Mouse (Mus musculus): ENCODE results near the gene Sesn2. TPM values are rescaled to one million over a fixed set of nuclear protein-coding genes. Genes with fewer than 3 reads are reported as not detected.

Sesn2 gene
- total RNA-seq, 2 experiments from 2014 or later = 3.7 to 5.8 TPM

Other genes with a start within 250 kb of the Sesn2 start
- 7.5 and 12.5 TPM in 2 replicates for gene Gmeb1, start 248.9 kb downstream of the Sesn2 start, total RNA-seq (2015; ENCODE audit: low replicate concordance)
- gene Gmeb1, start 248.9 kb downstream of the Sesn2 start, total RNA-seq (2017; ENCODE audit: low replicate concordance) = 10.3 and 12.5 TPM in 2 replicates
- gene Taf12, start 236.1 kb downstream of the Sesn2 start, total RNA-seq (2015; ENCODE audit: low replicate concordance) = 10.2 and 13.0 TPM in 2 replicates
- gene Taf12, start 236.1 kb downstream of the Sesn2 start, total RNA-seq (2017; ENCODE audit: low replicate concordance) = 8.9 and 18.8 TPM in 2 replicates
- not detected in 2 replicates for gene Rab42, start 207.1 kb downstream of the Sesn2 start, total RNA-seq (2015; ENCODE audit: low replicate concordance)
- not detected in 2 replicates for gene Rab42, start 207.1 kb downstream of the Sesn2 start, total RNA-seq (2017; ENCODE audit: low replicate concordance)
- 11.9 and 12.5 TPM in 2 replicates for gene Trnau1ap, start 181.0 kb downstream of the Sesn2 start, total RNA-seq (2015; ENCODE audit: low replicate concordance)
- gene Trnau1ap, start 181.0 kb downstream of the Sesn2 start, total RNA-seq (2017; ENCODE audit: low replicate concordance) = 12.4 and 13.2 TPM in 2 replicates
- gene Rcc1, start 156.9 kb downstream of the Sesn2 start, total RNA-seq (2015; ENCODE audit: low replicate concordance) = 5.6 and 16.1 TPM in 2 replicates
- gene Rcc1, start 156.9 kb downstream of the Sesn2 start, total RNA-seq (2017; ENCODE audit: low replicate concordance) = 12.4 and 17.8 TPM in 2 replicates
- gene Phactr4, start 88.0 kb downstream of the Sesn2 start, total RNA-seq (2015; ENCODE audit: low replicate concordance) = 8.8 and 16.9 TPM in 2 replicates
- 14.1 and 28.0 TPM in 2 replicates for gene Phactr4, start 88.0 kb downstream of the Sesn2 start, total RNA-seq (2017; ENCODE audit: low replicate concordance)
- 2.5 and 5.6 TPM in 2 replicates for gene Med18, start 46.6 kb downstream of the Sesn2 start, total RNA-seq (2015; ENCODE audit: low replicate concordance)
- gene Med18, start 46.6 kb downstream of the Sesn2 start, total RNA-seq (2017; ENCODE audit: low replicate concordance) = 2.8 and 4.0 TPM in 2 replicates
- gene Atpif1, start 23.2 kb upstream of the Sesn2 start, total RNA-seq (2015; ENCODE audit: low replicate concordance) = 715 and 778 TPM in 2 replicates
- gene Atpif1, start 23.2 kb upstream of the Sesn2 start, total RNA-seq (2017; ENCODE audit: low replicate concordance) = 2,175 and 2,816 TPM in 2 replicates
- 75.0 and 117 TPM in 2 replicates for gene Dnajc8, start 25.0 kb upstream of the Sesn2 start, total RNA-seq (2015; ENCODE audit: low replicate concordance)
- 262 and 314 TPM in 2 replicates for gene Dnajc8, start 25.0 kb upstream of the Sesn2 start, total RNA-seq (2017; ENCODE audit: low replicate concordance)
- gene Ptafr, start 53.6 kb upstream of the Sesn2 start, total RNA-seq (2015; ENCODE audit: low replicate concordance) = 3.1 and 9.0 TPM in 2 replicates
- 6.6 and 7.7 TPM in 2 replicates for gene Ptafr, start 53.6 kb upstream of the Sesn2 start, total RNA-seq (2017; ENCODE audit: low replicate concordance)
- 25.6 and 33.9 TPM in 2 replicates for gene Eya3, start 128.5 kb upstream of the Sesn2 start, total RNA-seq (2015; ENCODE audit: low replicate concordance)
- gene Eya3, start 128.5 kb upstream of the Sesn2 start, total RNA-seq (2017; ENCODE audit: low replicate concordance) = 15.1 and 34.6 TPM in 2 replicates
- 1.7 and 1.9 TPM in 2 replicates for gene Xkr8, start 222.0 kb upstream of the Sesn2 start, total RNA-seq (2015; ENCODE audit: low replicate concordance)
- gene Xkr8, start 222.0 kb upstream of the Sesn2 start, total RNA-seq (2017; ENCODE audit: low replicate concordance) = 0.43 and 0.70 TPM in 2 replicates
- 3.3 TPM in 1 of 2 replicates, not detected in the other for gene Smpdl3b, start 246.8 kb upstream of the Sesn2 start, total RNA-seq (2015; ENCODE audit: low replicate concordance)
- 0.26 TPM in 1 of 2 replicates, not detected in the other for gene Smpdl3b, start 246.8 kb upstream of the Sesn2 start, total RNA-seq (2017; ENCODE audit: low replicate concordance)

Measured in erythroblast, adult 5-6 weeks (primary cell).